Mouse (Mus musculus) stomach, adult 2 months (tissue): ENCODE data around the gene Scgb1b19. TPM values are rescaled to one million over a fixed set of nuclear protein-coding genes. Genes with fewer than 3 reads are reported as not detected.

ENCODE experiments used
- polyA plus RNA-seq: library from polyadenylated mRNA; depleted of rRNA; stranded (reverse); fragments of >200 nt; gene quantifications from 2 replicates; pipeline ENCODE4 v1.2.3, GENCODE M21; 2012; rRNA removed

Scgb1b19 gene
- not detected in 2 replicates for polyA plus RNA-seq

GRCm38 (mm10) chr7:33286991-33287390, at the start of gene Scgb1b19:
TSS of gene Scgb1b19 (plus strand) at chr7:33287291.

GRCm38 (mm10) chr7:33280238-33280637, 6.9 kb upstream of the Scgb1b19 start, which contains the start of gene Scgb2b19:
TSS of gene Scgb2b19 (minus strand) at chr7:33280338.

Other genes with a start within 250 kb of the Scgb1b19 start
- not detected in 2 replicates for gene Scgb2b17, start 230.7 kb upstream of the Scgb1b19 start, polyA plus RNA-seq
- gene Scgb1b17, start 223.8 kb upstream of the Scgb1b19 start, polyA plus RNA-seq, result not detected in 2 replicates
- gene Scgb2b18, start 113.4 kb upstream of the Scgb1b19 start, polyA plus RNA-seq, result not detected in 2 replicates
- gene Scgb1b18, start 101.7 kb upstream of the Scgb1b19 start, polyA plus RNA-seq, result not detected in 2 replicates
- gene Scgb2b19, start 7.0 kb upstream of the Scgb1b19 start, polyA plus RNA-seq, result not detected in 2 replicates
- gene Scgb2b20, start 79.0 kb downstream of the Scgb1b19 start, polyA plus RNA-seq, result not detected in 2 replicates
- not detected in 2 replicates for gene Scgb1b20, start 85.9 kb downstream of the Scgb1b19 start, polyA plus RNA-seq
- not detected in 2 replicates for gene Scgb2b21, start 233.2 kb downstream of the Scgb1b19 start, polyA plus RNA-seq